Mouse (Mus musculus) neural tube, embryonic 12.5 days (tissue): ENCODE results near the gene Aff4. TPM values are rescaled to one million over a fixed set of nuclear protein-coding genes. Genes with fewer than 3 reads are reported as not detected.
A peak's percentile ranks its signal among the peaks of the same experiment; 100 is the strongest.

ENCODE experiments used
- ATAC-seq: fragments of 200-750 bp; cut with Nextera tagmentation; 2 replicates; pipeline ENCODE4 v1.8.0; 2017; ENCODE audit warnings: low read depth, mild to moderate bottlenecking, moderate TSS enrichment, moderate library complexity; ENCODE audit not compliant: low FRiP score
- H3K27ac ChIP-seq: fragments of 300-500 bp; sonication (generic); 2 replicates; pipeline ENCODE4 v1.5.1; 2016
- H3K27me3 ChIP-seq: fragments of 300-500 bp; sonication (generic); replicated peaks from 2 replicates; pipeline ENCODE4 v1.6.1; 2016; ENCODE audit warnings: mild to moderate bottlenecking
- H3K36me3 ChIP-seq: fragments of 300-500 bp; sonication (generic); 2 replicates; pipeline ENCODE4 v1.6.1; 2016; ENCODE audit warnings: mild to moderate bottlenecking
- H3K4me1 ChIP-seq: fragments of 300-500 bp; sonication (generic); 2 replicates; pipeline ENCODE4 v1.6.1; 2016
- H3K4me2 ChIP-seq: fragments of 300-500 bp; sonication (generic); replicated peaks from 2 replicates; pipeline ENCODE4 v1.6.1; 2016; ENCODE audit warnings: mild to moderate bottlenecking
- H3K4me3 ChIP-seq: fragments of 300-500 bp; sonication (generic); 2 replicates; pipeline ENCODE4 v1.5.1; 2016
- H3K9ac ChIP-seq: fragments of 300-500 bp; sonication (generic); 2 replicates; pipeline ENCODE4 v1.6.1; 2016; ENCODE audit warnings: mild to moderate bottlenecking
- H3K9me3 ChIP-seq: fragments of 300-500 bp; sonication (generic); 2 replicates; pipeline ENCODE4 v1.6.1; 2016; ENCODE audit warnings: mild to moderate bottlenecking
- WGBS: fragments of 180-500 bp; shearing (Covaris S2); methylation state at CpG from one replicate; pipeline ENCODE4 v1.1.7; 2016; 5-methylcytosine and 5-hydroxymethylcytosine counted together
- polyA plus RNA-seq: library from polyadenylated mRNA; unstranded; fragments of >200 nt; fragmentation: Nextera tagmentation; extraction: Ambion mirVana; gene quantifications from 2 replicates; pipeline ENCODE4 v1.2.1, GENCODE M21; 2016

Aff4 gene
- polyA plus RNA-seq, 1 experiment from 2014 or later = 62.7 TPM

DNA sequence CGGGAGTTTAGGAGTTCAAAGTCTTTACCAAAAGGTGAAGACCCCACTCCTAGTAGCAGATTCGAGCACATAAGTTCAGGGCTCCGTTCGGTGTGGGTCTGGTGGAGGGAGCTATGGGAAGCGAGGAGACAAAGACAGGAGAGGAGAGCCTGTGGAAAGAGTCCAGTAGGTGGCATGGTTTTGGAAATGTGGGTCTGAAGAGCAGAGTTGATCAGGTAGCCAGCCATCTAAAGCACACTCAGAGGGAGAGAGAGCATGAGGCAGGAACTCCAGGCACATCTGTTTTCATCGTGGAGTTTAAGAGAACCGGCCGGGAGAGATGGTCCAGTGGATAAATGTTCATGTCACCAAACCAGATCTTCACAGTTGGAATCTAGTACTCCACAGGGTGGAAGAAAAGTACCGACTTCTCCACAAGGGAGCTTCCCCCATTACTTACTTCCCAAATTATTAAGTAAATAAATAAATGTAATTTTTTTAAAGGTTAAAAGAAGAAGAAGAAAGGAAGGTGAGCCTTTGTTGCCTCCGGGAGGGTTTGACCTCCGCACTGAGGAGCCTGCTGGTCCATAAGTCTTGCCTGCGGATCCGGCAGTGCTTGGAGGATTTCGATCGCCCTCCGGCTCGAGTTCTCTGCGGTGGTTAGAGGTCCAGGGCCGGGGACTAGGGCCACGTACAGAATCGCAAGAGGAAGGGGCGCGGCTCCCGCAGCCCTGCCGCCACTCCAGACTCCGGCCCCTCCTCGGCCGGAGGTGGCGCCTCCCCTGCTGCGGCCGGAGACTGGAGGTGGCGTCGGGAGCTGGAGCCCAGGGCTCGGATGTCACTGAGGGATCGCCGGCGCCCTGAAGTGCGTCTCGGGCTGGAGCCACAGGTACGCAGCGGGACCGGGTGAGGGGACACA, 106.1 kb downstream of the Aff4 start, which contains the start of the genes Gm10447 and Shroom1:
Gm10447 (minus strand) TSS at position 637 of the 898 bp plus-strand sequence.
Shroom1 (plus strand) TSS at position 732 of the 898 bp plus-strand sequence.
- Histone ChIP-seq H3K4me3 (peak within 1 kb of the TSS; percentile 45), H3K4me1 (peaks cover 7% of the 10 kb centered on the region), H3K27me3 (peaks cover 48% of the 10 kb centered on the region), H3K36me3 (no peaks in the 10 kb centered on the region), H3K4me2 (peak within 1 kb of the TSS; percentile 80), H3K9me3 (no peaks in the 10 kb centered on the region), H3K9ac (peak within 1 kb of the TSS; percentile 60), H3K27ac (no peak within 1 kb of the TSS)
- no peak for ATAC-seq
- 3% methylated on average over 42 of the region's 42 CpGs for WGBS

DNA sequence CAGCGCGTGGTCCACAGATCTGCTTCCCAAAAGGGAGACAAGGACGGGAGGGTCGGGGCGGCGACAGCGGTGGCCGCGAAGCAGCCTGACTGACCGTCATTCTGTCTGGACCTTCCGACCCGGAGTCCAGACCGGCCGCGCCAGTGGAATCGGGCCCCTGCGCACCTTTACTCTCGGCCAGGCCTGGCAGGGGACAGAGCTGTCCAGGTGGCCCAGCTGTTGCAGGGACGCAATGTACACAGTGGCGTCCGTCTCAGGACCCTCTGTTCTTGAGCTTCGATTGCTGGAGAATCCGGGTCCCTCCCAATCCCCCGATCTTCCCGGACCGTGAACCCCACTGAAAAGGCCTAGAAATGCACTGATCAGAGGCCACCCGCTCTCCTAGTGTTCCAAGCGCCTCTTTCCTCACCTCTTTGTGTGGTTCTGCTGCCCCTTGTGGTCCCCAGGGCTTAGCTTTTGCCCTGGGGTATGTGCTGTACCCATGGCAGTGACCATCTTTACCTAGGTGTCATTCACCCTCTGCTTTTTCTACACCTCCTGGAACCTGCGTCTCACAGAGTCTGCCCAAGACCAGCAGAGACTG, 106.8 kb downstream of the Aff4 start:
- Histone ChIP-seq H3K36me3 (no peaks in the 10 kb centered on the region), H3K27me3 (peaks cover 55% of the 10 kb centered on the region), H3K4me1 (peaks cover 7% of the 10 kb centered on the region), H3K4me3 (peak overlapping the region; percentile 45), H3K9me3 (no peaks in the 10 kb centered on the region), H3K9ac (peak overlapping the region; percentile 60), H3K27ac (no peak overlapping the region), H3K4me2 (peak overlapping the region; percentile 80)
- WGBS = 5% methylated on average over 29 of the region's 29 CpGs
- no peak; the same call in 1 of the 2 replicates for ATAC-seq

DNA sequence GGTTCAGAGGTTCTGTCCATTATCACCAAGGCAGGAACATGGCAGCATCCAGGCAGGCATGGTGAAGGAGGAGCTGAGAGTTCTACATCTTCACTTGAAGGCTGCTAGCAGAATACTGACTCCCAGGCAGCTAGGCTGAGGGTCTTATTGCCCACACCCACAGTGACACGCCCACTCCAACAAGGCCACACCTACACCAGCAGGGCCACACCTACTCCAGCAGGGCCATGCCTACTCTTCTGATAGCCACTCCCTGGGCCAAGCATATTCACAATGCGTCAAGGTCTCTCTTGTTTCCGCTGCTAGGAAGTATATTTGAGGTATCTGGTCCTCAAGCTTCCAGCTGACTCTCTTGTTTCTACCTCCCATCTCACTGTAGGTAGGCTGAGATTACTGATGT, 108.4 kb downstream of the Aff4 start:
- ATAC-seq = no peak
- WGBS = 61% methylated on average over 3 of the region's 3 CpGs
- H3K36me3 ChIP-seq = no peaks in the 10 kb centered on the region
- H3K4me2 ChIP-seq = no peak overlapping the region
- H3K27ac ChIP-seq = no peak overlapping the region
- no peak overlapping the region for H3K4me3 ChIP-seq
- peaks cover 70% of the 10 kb centered on the region for H3K27me3 ChIP-seq
- H3K9ac ChIP-seq = no peak overlapping the region
- H3K4me1 ChIP-seq = peaks cover 18% of the 10 kb centered on the region
- H3K9me3 ChIP-seq = no peaks in the 10 kb centered on the region

DNA sequence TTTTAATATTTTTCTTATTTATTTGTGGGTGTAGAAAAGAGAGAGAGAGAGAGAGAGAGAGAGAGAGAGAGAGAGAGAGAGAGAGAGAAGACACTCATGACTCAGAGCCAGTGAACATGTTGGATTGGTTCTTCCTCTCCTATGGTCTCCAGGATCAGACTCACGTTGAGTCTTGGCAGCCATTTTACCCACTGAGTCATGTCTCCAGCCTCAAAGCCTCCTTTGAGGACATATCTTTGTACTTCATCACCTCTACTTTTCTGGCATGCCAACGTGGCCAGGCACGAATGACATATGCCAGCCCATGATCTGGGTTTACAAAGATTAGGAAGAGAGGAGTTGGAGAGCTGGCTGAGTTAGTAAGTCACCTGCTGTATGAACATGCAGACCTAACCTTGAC, 109.6 kb downstream of the Aff4 start:
- WGBS = 85% methylated on average over 3 of the region's 3 CpGs
- Histone ChIP-seq H3K27me3 (peaks cover 78% of the 10 kb centered on the region), H3K9ac (no peak overlapping the region), H3K36me3 (no peaks in the 10 kb centered on the region), H3K27ac (no peak overlapping the region), H3K9me3 (no peaks in the 10 kb centered on the region), H3K4me1 (peaks cover 19% of the 10 kb centered on the region), H3K4me3 (no peak overlapping the region), H3K4me2 (no peak overlapping the region)
- no peak for ATAC-seq

DNA sequence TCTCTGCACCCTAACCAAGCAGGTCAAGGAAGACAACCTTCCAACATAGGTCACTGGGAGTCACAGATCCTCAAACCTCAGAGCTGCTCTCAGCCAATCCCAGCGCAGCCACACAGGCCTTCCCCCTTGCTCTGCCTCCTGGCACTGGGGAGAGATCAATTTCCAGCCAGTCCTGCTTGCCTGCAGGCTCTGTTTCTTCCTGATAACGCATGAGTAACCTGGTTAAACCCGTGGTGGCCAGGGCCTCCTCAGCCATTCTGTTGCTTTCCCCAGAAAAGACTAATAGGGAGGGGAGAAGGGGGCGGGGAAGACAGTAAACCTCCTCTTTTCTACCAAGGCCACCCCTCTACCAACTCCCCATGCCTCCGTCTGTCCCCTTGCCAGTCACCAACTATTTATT, 111.1 kb downstream of the Aff4 start:
- no peak overlapping the region for H3K4me2 ChIP-seq
- WGBS = 15% methylated on average over 5 of the region's 5 CpGs
- H3K27ac ChIP-seq = no peak overlapping the region
- H3K36me3 ChIP-seq = no peaks in the 10 kb centered on the region
- no peak for ATAC-seq
- H3K4me1 ChIP-seq = peaks cover 24% of the 10 kb centered on the region
- no peak overlapping the region for H3K9ac ChIP-seq
- H3K9me3 ChIP-seq = no peaks in the 10 kb centered on the region
- no peak overlapping the region for H3K4me3 ChIP-seq
- peaks cover 82% of the 10 kb centered on the region for H3K27me3 ChIP-seq

DNA sequence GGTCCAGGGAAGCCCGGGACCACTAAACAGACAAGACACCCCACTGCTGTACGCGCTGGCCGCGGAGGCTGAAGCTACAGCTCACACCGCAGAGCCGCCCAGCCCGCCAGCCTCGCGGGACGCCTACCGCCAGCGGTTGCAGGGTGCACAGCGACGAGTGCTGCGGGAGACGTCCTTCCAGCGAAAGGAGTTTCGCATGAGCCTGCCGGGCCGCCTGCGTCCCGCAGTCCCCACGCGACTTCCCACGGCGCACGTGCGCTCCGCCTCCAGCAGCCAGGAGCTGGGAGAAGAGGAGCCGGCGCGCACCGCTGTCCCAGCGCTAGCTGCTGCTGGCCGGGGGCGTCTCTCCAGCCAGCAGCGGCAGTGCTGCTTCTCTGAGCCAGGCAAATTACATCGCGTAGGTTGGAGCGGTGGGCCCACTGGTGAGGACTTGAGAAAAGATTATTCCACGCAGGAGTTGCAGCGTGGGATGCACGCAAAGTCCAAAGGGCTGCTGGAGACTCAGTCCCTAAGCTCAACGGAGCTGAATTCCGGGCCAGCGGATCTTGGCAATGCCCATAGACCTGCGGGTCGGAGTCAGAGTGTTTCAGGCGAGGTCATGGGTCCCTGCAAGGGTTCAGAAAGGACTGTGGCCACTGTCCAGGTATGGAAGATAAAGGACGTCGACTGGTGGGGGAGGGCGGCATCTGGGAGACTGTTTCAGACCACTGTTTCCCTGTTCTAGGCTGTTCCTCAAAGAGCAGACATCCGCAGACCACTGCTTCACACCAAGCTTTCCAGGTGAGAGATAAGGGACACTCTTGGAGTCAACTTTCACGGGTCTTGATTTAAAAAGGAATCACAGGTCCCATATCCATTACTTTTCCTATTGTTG, 113.2 kb downstream of the Aff4 start:
- Histone ChIP-seq H3K9ac (peak overlapping the region; percentile 48; the same call in 1 of the 2 replicates), H3K4me2 (peak overlapping the region; percentile 86), H3K4me1 (peaks cover 23% of the 10 kb centered on the region), H3K36me3 (no peaks in the 10 kb centered on the region), H3K27me3 (peaks cover 75% of the 10 kb centered on the region), H3K27ac (no peak overlapping the region), H3K9me3 (no peaks in the 10 kb centered on the region), H3K4me3 (peak overlapping the region; percentile 40)
- no peak for ATAC-seq
- WGBS = 7% methylated on average over 55 of the region's 55 CpGs

DNA sequence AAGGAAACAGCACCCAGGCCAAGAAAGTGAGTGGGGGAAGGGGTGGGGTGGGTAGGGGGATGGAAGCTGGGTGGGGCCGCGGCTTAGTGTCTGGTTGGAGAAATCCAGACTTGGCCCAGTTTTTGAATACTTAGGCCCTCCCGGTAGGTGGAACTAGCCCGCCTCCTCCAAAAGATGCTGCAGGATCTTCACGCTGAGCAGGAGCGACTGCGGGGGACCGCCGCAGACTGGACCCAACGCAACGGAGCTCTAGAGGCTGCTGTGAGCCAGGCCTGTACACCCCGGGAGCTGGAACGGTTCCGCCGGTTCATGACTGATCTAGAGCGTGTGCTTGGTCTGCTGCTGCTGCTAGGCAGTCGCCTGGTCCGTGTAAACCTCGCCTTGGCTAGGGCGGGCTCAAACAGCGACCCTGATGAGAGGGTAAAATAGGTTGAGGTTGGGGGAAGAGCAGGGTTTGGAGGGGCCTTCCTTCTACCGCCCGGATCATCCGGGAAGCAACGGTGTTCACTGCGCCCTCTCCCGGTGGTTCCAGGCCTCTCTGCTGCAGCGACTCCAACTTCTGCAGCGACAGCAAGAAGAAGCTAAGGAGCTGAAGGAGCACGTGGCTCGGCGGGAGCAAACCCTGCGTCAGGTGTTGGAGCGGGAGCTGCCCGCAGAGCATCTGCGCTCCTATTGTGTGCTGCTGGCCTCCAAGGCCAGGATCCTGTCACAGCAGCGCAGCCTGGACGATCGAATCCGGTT, 115.8 kb downstream of the Aff4 start:
- Histone ChIP-seq H3K36me3 (no peaks in the 10 kb centered on the region), H3K4me3 (peak overlapping the region; percentile 20), H3K4me1 (peaks cover 34% of the 10 kb centered on the region), H3K9me3 (no peaks in the 10 kb centered on the region), H3K4me2 (peak overlapping the region; percentile 55), H3K27me3 (peaks cover 78% of the 10 kb centered on the region), H3K9ac (peak overlapping the region; percentile 30; the same call in 1 of the 2 replicates), H3K27ac (no peak overlapping the region)
- 5% methylated on average over 40 of the region's 40 CpGs for WGBS
- 0 out of 2 replicates have a peak, but pooled peaks have one; percentile 27 for ATAC-seq

DNA sequence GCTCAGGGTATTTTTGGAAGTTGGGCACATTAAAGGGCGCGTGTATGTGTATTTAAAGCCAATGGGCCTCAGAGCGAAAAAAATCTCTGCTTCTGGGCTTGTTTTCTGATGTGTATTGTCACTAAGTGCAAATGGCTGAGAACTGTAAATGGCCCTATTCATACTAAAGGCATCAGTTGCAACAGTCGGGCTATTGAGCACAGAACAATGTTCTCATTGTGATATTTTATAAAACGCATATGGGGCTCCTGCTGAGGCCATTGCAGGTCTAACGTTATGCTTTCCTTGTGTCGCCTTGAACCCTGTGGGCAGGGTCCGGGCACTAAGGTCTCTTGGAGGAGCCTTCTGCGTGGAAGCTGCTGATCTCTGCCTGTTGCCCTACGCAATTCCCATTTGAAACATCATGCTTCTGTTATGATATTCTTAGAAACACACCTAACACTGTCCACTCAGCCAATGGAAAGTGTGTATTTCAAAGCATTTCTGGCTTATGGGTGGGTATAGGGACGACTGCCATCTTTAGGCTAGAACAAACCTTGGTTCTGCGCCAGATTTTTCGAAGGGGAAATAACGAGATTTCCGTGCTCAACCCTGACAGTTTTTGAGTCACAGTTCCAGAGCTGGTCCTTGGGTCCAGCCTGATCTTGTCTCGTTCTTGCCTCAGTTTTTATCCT, 118.8 kb downstream of the Aff4 start:
- ATAC-seq = no peak
- Histone ChIP-seq H3K4me2 (peak overlapping the region; percentile 57), H3K4me3 (no peak overlapping the region), H3K9me3 (no peaks in the 10 kb centered on the region), H3K27ac (no peak overlapping the region), H3K27me3 (peaks cover 67% of the 10 kb centered on the region), H3K4me1 (peaks cover 23% of the 10 kb centered on the region), H3K36me3 (no peaks in the 10 kb centered on the region), H3K9ac (no peak overlapping the region)
- WGBS = 33% methylated on average over 16 of the region's 16 CpGs

DNA sequence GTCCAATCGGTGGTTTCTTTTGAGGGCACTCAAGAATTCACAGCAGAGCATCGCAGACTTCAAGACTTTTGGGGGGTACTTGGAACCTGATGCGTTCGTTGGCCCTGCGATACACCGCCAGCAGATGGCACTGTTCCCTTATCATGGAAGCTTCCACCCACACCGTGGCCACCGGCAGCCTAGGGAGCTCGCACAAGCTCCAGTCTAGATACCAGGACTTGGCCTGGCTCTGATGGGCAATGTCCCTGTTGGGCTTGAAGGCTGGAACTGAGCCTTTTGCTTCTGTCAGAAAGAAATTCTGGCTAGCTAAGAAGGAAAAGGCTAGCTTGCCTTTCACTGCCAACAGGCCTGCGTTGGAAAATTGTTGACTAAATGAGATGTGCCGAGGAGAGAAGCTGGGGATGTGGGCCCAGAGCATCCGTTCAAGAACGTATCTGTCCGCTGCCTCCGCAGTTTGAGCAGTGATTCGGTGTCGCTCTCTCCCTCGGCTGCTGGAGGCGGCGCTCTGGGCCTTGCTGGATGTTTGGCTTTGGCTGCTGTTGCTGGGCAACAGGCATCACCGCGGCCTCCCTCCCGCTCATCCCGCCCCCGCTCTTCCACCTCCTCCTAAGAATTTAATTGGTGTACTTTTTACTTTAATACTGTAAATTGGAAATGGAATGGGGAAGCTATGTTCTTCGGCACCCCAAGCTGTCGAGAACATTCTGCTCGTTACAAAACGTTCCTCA, 119.5 kb downstream of the Aff4 start, which contains the start of gene Gm9837:
Gm9837 (minus strand) TSS at position 512 of the 728 bp plus-strand sequence.
- H3K27me3 ChIP-seq = peaks cover 67% of the 10 kb centered on the region
- no peaks in the 10 kb centered on the region for H3K36me3 ChIP-seq
- 0 out of 2 replicates have a peak within 1 kb of the TSS, but pooled peaks have one; percentile 30 for H3K9ac ChIP-seq
- no peaks in the 10 kb centered on the region for H3K9me3 ChIP-seq
- 4% methylated on average over 29 of the region's 29 CpGs for WGBS
- peak; percentile 81 for ATAC-seq
- H3K4me3 ChIP-seq = peak within 1 kb of the TSS; percentile 7; the same call in 1 of the 2 replicates
- H3K4me2 ChIP-seq = peak within 1 kb of the TSS; percentile 57
- H3K27ac ChIP-seq = no peak within 1 kb of the TSS
- peaks cover 23% of the 10 kb centered on the region for H3K4me1 ChIP-seq
